Mouse (Mus musculus) MEL (cell line): ENCODE measurements around the gene Chst3. TPM values are rescaled to one million over a fixed set of nuclear protein-coding genes. Genes with fewer than 3 reads are reported as not detected.

Experiments
- DNase-seq: peaks from one replicate; pipeline ENCODE4 v3.0.0; 2011; ENCODE audit warnings: low read depth, low spot score
- H3K27ac ChIP-seq: 2 replicates; pipeline ENCODE4 v1.5.1; 2012; ENCODE audit warnings: low read depth, mild to moderate bottlenecking, control low read depth, low read length, moderate library complexity; ENCODE audit not compliant: control insufficient read depth
- H3K27me3 ChIP-seq, 2 experiments: fragments of 150-350 bp in 1 of 2; sonication (generic) in 1 of 2; 2 replicates each; pipeline ENCODE4 v1.6.1; 2012; ENCODE audit warnings: low read length in 2 of 2, mild to moderate bottlenecking in 2 of 2, improper control_type of control experiment in 1 of 2, moderate library complexity in 1 of 2; ENCODE audit not compliant: insufficient read depth in 2 of 2, control insufficient read depth in 1 of 2
- H3K36me3 ChIP-seq, 2 experiments: 2 replicates each; pipeline ENCODE4 v1.6.1; 2012 to 2014; ENCODE audit warnings: low read length in 2 of 2, improper control_type of control experiment in 1 of 2, inconsistent platforms in 1 of 2, mild to moderate bottlenecking in 1 of 2; ENCODE audit not compliant: insufficient read depth in 2 of 2, control insufficient read depth in 1 of 2
- H3K4me1 ChIP-seq, 2 experiments: fragments of 150-350 bp in 1 of 2; sonication (generic) in 1 of 2; 2 replicates each; pipeline ENCODE4 v1.6.1; 2012; ENCODE audit warnings: low read length in 2 of 2, improper control_type of control experiment in 1 of 2, mild to moderate bottlenecking in 1 of 2; ENCODE audit not compliant: insufficient read depth in 2 of 2, control insufficient read depth in 1 of 2
- H3K4me3 ChIP-seq, 2 experiments: fragments of 150-350 bp in 1 of 2; sonication (generic) in 1 of 2; 2 replicates each; pipeline ENCODE4 v1.5.1; 2012; ENCODE audit warnings: low read depth in 2 of 2, low read length in 2 of 2, mild to moderate bottlenecking in 2 of 2, moderate library complexity in 2 of 2, control low read depth in 1 of 2, improper control_type of control experiment in 1 of 2; ENCODE audit not compliant: control insufficient read depth in 1 of 2, insufficient read depth in 1 of 2
- H3K79me2 ChIP-seq: 2 replicates; pipeline ENCODE4 v1.6.1; 2012; ENCODE audit warnings: mild to moderate bottlenecking, low read length, moderate library complexity; ENCODE audit not compliant: control insufficient read depth, poor library complexity, insufficient read depth
- H3K9ac ChIP-seq: 2 replicates; pipeline ENCODE4 v1.6.1; 2012; ENCODE audit warnings: low read depth, mild to moderate bottlenecking, control low read depth, low read length, moderate library complexity; ENCODE audit not compliant: control insufficient read depth, poor library complexity, severe bottlenecking
- H3K9me3 ChIP-seq: fragments of 150-350 bp; sonication (generic); replicated peaks from 2 replicates; pipeline ENCODE4 v1.6.1; 2012; ENCODE audit warnings: mild to moderate bottlenecking, low read length, improper control_type of control experiment, moderate library complexity; ENCODE audit not compliant: insufficient read depth
- CHD1 ChIP-seq: IDR thresholded peaks from 2 replicates; pipeline ENCODE4 v1.6.1; 2012; ENCODE audit warnings: low read depth, mild to moderate bottlenecking, inconsistent platforms, low read length, improper control_type of control experiment
- CTCF ChIP-seq, 3 experiments: IDR thresholded peaks in 2 of 3; conservative IDR thresholded peaks in 1 of 3; 2 replicates each; pipeline ENCODE4 v1.5.1; 2011 to 2012; ENCODE audit warnings: low read length in 3 of 3, low read depth in 2 of 3, mild to moderate bottlenecking in 2 of 3, improper control_type of control experiment in 1 of 3, inconsistent platforms in 1 of 3, mixed read lengths in 1 of 3, moderate library complexity in 1 of 3; ENCODE audit not compliant: control insufficient read depth in 1 of 3, insufficient read depth in 1 of 3, poor library complexity in 1 of 3, severe bottlenecking in 1 of 3
- KAT2A ChIP-seq: conservative IDR thresholded peaks from 2 replicates; pipeline ENCODE4 v1.6.1; 2012; ENCODE audit warnings: low read depth, low read length, improper control_type of control experiment, inconsistent platforms
- MAX ChIP-seq: IDR thresholded peaks from 2 replicates; pipeline ENCODE4 v1.6.1; 2011; ENCODE audit warnings: low read length, improper control_type of control experiment
- MEF2A ChIP-seq: IDR thresholded peaks from 2 replicates; pipeline ENCODE4 v1.6.1; 2014; ENCODE audit warnings: low read depth, mild to moderate bottlenecking, inconsistent platforms, low read length, improper control_type of control experiment; ENCODE audit not compliant: poor library complexity, insufficient replicate concordance, severe bottlenecking; ENCODE audit errors: extremely low read depth
- NRF1 ChIP-seq: IDR thresholded peaks from 2 replicates; pipeline ENCODE4 v1.6.1; 2014; ENCODE audit warnings: low read depth, mild to moderate bottlenecking, inconsistent platforms, low read length, improper control_type of control experiment, moderate library complexity; ENCODE audit not compliant: poor library complexity, insufficient read depth, severe bottlenecking
- SIN3A ChIP-seq: IDR thresholded peaks from 2 replicates; pipeline ENCODE4 v1.6.1; 2012; ENCODE audit warnings: low read length, improper control_type of control experiment, inconsistent platforms
- TBP ChIP-seq: IDR thresholded peaks from 2 replicates; pipeline ENCODE4 v1.8.0; 2011; ENCODE audit warnings: low read depth, low read length, improper control_type of control experiment
- USF1 ChIP-seq: IDR thresholded peaks from 2 replicates; pipeline ENCODE4 v1.6.1; 2014; ENCODE audit warnings: low read depth, mild to moderate bottlenecking, inconsistent platforms, low read length, improper control_type of control experiment, moderate library complexity
- ZMIZ1 ChIP-seq: IDR thresholded peaks from 2 replicates; pipeline ENCODE4 v1.6.1; 2012; ENCODE audit warnings: low read depth, mild to moderate bottlenecking, inconsistent platforms, low read length, improper control_type of control experiment, moderate library complexity
- ZNF384 ChIP-seq: IDR thresholded peaks from 2 replicates; pipeline ENCODE4 v1.6.1; 2012; ENCODE audit warnings: low read depth, mild to moderate bottlenecking, inconsistent platforms, low read length, improper control_type of control experiment
- polyA plus RNA-seq, 2 experiments: library from polyadenylated mRNA; stranded (reverse) in 1 of 2; unstranded in 1 of 2; fragments of >175 nt in 1 of 2; fragments of >200 nt in 1 of 2; gene quantifications; 2 replicates each; pipeline versions ENCODE4 v1.2.1 to v1.2.4; 2012; ENCODE audit warnings: low replicate concordance in 2 of 2, low read depth in 1 of 2; ENCODE audit not compliant: insufficient read length in 2 of 2, insufficient read depth in 1 of 2, missing spikeins in 1 of 2
- total RNA-seq: library from RNA; depleted of rRNA; stranded (reverse); fragments of 300-350 nt; gene quantifications from 2 replicates; pipeline ENCODE4 v1.2.3, GENCODE M21; 2012

The Chst3 gene
- total and polyA plus RNA-seq, 3 experiments, result 0.08 TPM; not detected in 2

DNA sequence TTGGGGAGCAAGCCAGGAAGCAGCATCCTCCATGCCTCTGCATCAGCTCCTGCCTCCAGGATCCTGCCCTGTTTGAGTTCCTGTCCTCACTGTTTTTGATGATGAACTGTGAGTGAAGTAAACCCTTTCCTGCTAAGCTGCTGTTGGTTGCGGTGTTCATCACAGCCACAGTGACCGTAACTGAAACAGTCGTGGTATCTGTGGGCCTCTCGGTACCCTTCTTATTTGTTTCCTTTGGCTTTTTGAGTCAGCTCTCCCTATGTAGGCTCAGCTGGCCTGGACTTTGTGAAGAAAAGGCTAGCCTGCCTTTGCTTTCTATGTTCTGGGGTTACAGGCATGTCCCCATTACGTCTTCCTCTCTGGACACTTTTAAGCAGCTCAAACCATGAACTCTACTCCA lies 47.7 kb downstream of the Chst3 start:
- no peaks in the 10 kb centered on the region; a peak in 1 of 4 replicates for H3K27me3 ChIP-seq
- no peak overlapping the region for H3K27ac ChIP-seq
- H3K4me3 ChIP-seq, result no peak overlapping the region
- DNase-seq, result no peak
- H3K9me3 ChIP-seq, result no peaks in the 10 kb centered on the region
- no peaks in the 10 kb centered on the region for H3K36me3 ChIP-seq
- H3K79me2 ChIP-seq, result no peaks in the 10 kb centered on the region
- no peak overlapping the region for H3K9ac ChIP-seq
- no peaks in the 10 kb centered on the region for H3K4me1 ChIP-seq
- no peak for TF ChIP-seq CHD1
- no peak for TF ChIP-seq NRF1
- TF ChIP-seq KAT2A, result no peak

DNA sequence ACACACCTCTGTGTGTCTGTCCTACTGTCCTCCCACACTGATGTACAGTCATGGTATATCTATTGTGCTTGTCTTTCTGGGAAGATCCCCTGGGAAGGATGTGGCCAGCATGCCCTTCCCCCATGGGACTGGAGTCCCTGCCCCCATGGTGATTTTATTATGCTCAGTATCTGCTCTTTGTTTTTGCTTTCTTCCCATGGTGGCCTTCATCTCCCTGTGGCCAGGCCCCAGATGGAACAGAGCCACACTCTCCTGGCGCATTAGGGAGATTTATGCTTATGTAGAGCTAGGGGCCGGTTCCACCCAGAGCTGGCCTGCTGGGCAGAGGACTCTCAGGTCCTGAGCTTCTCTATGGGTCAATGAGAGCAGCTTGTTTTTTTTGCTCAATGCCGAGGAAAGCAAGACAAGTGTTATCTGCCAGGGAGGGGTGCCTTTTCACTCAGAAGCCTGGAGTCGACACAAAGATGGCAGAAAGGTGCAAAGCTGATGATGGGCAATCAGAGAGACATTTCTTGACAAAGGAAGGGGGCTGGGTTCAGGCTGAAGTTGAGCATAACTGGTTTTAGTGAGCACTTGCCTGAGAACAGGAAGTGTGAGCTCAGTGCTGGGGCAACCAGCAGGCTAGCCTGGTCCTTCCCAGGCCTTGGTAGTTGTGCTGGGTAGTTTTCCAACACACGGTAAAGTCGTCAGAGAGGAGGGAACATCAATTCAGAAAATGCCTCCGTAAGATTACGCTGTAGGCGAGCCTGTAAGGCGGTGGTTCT lies 48.6 kb downstream of the Chst3 start:
- Histone ChIP-seq H3K79me2 (no peaks in the 10 kb centered on the region), H3K27ac (no peak overlapping the region), H3K4me3 (no peak overlapping the region), H3K9me3 (no peaks in the 10 kb centered on the region), H3K36me3 (no peaks in the 10 kb centered on the region), H3K27me3 (no peaks in the 10 kb centered on the region; a peak in 1 of 4 replicates), H3K4me1 (no peaks in the 10 kb centered on the region), H3K9ac (no peak overlapping the region)
- TF ChIP-seq MEF2A (no peak), USF1 (no peak), SIN3A (no peak), CTCF (IDR thresholded peaks at IDR 0.05 in 2 of 3, conservative IDR thresholded peaks at IDR 0.05 in 1 of 3; ENCODE audit: control insufficient read depth in 1 of 3, insufficient read depth in 1 of 3, low read depth in 2 of 3, low read length in 3 of 3, poor library complexity in 1 of 3, severe bottlenecking in 1 of 3) (no peak), MAX (no peak)
- DNase-seq, result no peak

DNA sequence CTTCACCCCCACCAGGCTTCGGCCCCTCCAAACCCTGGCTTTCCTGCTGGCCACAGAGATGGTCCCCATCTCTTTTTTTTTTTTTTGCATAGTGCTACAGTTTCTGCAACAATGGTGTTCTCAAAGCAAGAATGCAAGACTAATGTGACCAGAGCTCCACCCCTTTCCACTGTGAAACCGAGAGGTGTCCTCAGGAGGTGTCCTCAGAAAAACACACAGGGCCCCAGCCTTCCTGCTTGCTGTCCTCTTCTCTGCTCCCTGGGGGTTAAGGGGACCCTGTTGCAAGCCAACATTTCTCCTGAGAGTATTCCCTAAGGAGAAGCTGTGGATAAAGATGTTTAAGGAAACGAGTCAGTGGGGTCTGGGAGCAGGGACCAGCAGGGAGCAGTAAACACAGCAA lies 50.1 kb downstream of the Chst3 start:
- no peak for DNase-seq
- no peaks in the 10 kb centered on the region for H3K4me1 ChIP-seq
- no peak overlapping the region for H3K4me3 ChIP-seq
- H3K36me3 ChIP-seq, result no peaks in the 10 kb centered on the region
- no peak overlapping the region for H3K9ac ChIP-seq
- TF ChIP-seq ZMIZ1, result no peak
- no peak for TF ChIP-seq ZNF384
- no peak for TF ChIP-seq TBP
- H3K27me3 ChIP-seq, result no peaks in the 10 kb centered on the region; a peak in 2 of 4 replicates
- no peak overlapping the region for H3K27ac ChIP-seq
- no peaks in the 10 kb centered on the region for H3K9me3 ChIP-seq
- H3K79me2 ChIP-seq, result no peaks in the 10 kb centered on the region
